Mouse (Mus musculus) lung, postnatal 25 days (tissue): ENCODE measurements around the gene Mif4gd.

Experiments used
- DNase-seq: peaks from one replicate; pipeline ENCODE4 v3.0.0; 2022; ENCODE audit warnings: low spot score

The Mif4gd gene

DNA sequence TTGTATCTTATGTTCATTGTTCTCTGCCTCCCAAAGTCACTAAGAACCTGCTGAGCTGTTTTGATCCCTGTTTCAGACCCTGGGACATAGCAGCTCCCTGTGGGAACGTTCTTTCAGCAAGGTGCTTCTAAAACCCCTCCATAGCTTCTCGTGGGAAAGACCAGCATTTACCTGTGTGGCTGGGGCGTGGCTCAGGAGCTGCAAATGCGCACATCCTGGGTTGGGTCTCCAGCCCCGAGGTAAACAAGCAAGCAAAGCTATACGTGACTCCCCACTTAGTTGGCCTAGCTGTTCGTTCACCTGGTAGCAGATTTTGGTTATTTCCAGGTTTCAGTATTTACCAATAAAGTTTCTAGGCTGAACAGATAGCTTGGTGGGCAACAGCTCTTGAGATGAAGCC lies 19.5 kb upstream of the Mif4gd start:
- no peak for DNase-seq

DNA sequence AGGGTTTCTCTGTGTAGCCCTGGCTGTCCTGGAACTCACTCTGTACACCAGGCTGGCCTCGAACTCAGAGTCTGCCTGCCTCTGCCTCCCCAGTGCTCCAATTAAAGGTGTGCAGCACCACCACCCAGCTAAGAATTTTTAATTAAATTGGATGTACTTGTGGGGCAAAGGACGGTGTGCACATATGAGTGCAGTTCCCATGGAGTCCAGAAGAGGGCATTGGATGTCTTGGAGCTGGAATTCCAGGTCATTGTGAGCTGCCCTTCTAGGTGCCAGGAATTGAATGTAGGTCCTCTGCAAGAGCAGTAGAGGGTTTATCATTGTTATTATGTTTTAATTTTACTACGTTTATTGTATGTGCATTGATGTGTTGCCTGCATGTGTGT lies 18.7 kb upstream of the Mif4gd start:
- peak; percentile 62 for DNase-seq

DNA sequence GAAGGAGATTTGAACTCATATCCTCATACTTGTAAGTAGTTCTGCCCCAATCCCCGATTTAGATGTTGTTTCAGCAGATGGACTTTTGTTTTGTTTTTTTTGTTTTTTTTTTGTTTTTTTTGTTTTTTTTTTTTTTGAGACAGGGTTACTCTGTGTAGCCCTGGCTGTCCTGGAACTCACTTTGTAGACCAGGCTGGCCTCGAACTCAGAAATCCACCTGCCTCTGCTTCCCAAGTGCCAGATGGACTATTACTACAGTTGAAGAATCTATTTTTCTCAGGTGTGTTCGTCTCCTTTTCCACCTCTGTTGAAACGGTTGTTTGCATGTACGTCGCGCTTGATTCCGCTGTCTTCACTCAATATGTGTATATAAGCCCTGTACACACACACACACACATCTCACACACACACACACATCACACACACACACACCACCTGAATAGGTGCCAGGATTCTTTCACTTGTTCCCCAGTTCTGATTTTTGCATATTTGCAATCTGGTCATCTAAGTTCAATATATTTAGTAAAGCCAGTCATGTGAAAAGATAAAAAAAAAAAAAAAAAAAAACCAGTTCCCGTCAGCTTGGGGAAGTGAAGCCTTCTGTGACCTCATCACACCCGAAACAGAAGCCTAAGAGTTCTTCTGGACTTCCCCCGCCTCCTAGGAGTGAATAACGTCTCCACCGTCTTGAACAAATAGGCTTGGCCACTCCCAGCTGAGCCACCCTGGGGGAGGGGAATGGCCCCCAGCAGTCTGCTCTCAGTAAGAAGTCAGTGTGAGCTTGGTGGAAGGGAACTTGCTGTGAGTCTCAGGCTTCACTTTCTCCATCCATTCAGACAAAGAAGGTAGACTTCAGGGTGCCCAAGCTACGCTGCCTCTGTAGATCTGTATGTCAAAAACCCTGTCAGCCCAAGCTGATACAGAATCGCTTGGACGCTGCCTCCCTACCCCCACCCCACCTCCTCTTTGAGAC lies 18.0 kb upstream of the Mif4gd start:
- peak; percentile 85 for DNase-seq

DNA sequence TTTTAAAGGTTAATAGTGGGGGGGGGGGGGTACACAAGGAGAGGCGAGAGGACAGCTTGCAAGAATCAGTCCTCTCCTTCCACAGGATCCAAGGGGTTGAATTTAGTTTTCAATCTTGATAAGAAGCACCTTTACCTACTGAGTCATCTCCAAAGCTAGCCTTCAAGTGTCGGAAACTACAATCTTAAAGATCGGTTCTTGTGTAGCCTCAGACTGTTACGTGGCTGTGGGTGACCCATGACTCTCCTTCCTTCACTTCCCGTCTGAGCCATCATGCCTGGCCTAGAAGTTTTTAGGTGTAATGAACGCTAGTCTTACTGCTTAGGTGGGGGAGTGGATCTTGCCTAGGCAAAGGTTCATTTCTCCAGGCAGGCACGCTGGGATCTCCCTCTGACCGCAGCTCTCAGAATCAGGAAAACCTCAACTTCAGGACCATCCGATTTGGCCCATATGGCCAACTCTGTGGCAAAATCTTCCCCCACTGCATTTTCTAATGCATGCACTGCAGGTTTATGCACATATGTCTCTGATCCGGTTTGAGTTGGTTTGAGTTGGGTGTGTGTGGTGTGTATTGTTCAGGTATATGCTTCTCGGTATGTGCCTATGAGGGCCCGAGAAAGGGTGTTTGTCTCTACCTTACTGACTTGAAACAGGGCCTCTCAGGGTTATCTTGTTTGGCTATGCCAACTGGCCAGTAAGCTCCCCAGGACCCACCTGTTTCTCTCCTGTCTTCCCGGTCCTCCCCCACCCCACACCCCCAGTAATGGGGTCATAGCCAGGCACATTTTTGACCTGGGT lies 17.2 kb upstream of the Mif4gd start:
- DNase-seq, result no peak

- DNase-seq, result no peak
Measured at GRCm38 (mm10) chr11:115628465-115629101, 15.8 kb upstream of the Mif4gd start.

- DNase-seq, result peak; percentile 100
Measured at GRCm38 (mm10) chr11:115627705-115628464, 15.1 kb upstream of the Mif4gd start, which contains the start of gene Slc25a19. Gene Slc25a19, minus strand, starts transcription at chr11:115628295.

GRCm38 (mm10) chr11:115626824-115627616 lies 14.3 kb upstream of the Mif4gd start:
- no peak for DNase-seq

GRCm38 (mm10) chr11:115625877-115626276 lies 13.1 kb upstream of the Mif4gd start:
- no peak for DNase-seq

GRCm38 (mm10) chr11:115623487-115624070 lies 10.8 kb upstream of the Mif4gd start:
- DNase-seq, result no peak

GRCm38 (mm10) chr11:115619949-115620348 lies 7.2 kb upstream of the Mif4gd start:
- DNase-seq, result no peak

DNA sequence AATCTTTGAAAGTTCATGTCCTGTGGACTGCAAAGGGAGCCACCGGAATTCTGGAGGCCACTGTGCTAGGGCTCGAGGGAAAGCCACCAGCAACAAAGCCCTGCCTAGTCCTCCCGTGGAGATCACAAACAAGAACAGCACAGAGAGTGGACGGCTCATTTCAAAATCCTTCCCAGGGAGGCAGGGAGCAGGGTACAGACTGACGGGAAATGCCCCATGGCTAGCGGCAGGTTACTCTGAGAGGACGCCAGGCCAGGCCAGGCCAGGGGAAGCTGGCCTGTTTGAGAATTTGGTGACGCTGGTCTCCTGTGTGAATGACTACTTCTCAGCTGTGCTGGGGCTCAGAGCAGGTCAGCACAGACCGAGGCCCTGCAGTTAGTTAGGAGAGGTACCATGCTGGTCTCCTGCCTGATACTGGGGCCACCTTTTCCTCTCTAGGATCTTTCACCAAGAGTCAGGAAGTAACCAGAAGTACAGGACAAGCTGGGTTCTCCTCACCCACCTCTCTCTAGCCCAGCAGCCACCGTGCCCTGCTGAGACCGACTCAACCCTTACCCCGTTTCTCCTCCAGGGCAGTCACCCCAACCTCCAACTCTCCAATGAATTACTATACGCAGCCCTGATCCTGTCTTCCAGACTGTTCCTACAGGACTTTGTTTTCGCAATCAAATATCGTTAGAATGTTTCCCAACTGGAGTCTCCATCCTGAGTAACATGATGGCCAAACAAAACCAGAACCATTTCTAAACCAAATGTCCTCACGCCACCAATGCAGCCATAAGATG lies 6.2 kb upstream of the Mif4gd start:
- no peak for DNase-seq

- DNase-seq, result no peak
Measured at GRCm38 (mm10) chr11:115618001-115618400, 5.2 kb upstream of the Mif4gd start.

- no peak for DNase-seq
Measured at GRCm38 (mm10) chr11:115616893-115617292, 4.1 kb upstream of the Mif4gd start.

- no peak for DNase-seq
Measured at GRCm38 (mm10) chr11:115616371-115616770, 3.6 kb upstream of the Mif4gd start.

- DNase-seq, result no peak
Measured at GRCm38 (mm10) chr11:115615875-115616274, 3.1 kb upstream of the Mif4gd start.

DNA sequence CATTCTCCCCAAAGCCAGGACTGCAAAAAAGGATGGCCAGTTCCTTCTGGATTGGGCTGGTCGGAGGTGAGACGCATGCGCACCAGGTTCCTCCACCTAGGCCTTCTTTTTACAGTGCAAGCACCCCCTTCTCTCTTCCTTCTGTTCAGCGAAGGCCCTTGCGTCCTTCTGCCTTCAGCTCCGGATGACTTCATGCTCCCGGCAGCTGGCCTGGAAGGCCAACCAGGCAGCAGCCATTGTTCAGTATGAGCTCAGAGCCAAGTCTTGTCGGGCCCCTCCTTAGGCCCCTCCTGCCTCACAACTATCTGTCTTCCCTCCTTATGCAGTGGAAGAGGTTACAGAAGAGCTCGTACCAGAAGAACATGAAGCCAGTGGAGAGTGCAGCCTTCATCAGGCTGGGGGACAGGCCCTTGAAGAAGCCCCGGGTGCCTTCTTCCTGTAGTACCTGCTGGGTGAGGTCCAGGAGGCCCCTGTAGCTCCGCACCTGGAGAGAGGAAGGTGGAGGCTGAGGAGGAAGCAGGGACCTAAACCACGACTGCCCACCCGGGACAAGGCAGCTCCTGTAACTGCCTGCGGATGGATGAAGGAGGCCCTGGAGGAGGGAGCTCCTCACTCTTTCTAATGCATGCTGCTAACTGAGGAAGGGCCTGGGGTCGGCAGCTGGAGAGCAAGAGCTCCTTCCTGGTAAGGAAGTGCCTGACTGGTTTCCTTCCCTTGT lies 2.5 kb upstream of the Mif4gd start:
- no peak for DNase-seq

- DNase-seq, result no peak
Measured at GRCm38 (mm10) chr11:115614346-115615107, 1.8 kb upstream of the Mif4gd start.
